Mouse (Mus musculus): ENCODE measurements around the gene Krt33b.

DNA sequence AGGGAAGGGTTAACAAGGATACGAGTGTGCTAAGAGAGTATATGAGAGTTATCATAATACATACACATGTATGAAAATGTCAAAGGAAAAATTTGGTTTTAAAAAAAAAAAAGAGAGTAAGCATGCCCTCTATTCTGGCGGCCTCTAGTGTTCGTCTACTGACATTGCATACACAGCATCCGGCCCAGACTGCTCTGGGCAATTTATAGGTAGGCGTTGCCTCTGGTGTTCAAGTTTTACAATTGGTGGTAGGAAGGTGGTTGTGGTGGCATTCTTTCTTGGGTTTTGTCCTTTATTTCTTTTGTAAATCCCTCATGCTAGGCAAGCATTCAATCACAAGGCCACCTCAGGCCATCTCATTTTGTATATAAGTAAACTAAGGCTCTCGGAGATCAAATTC is 24.8 kb downstream of the Krt33b start:
- TF ChIP-seq GATA1 (IDR thresholded peaks at IDR 0.05; ENCODE audit: borderline replicate concordance, low read length) = no peak
- no peak for TF ChIP-seq FLI1 (IDR thresholded peaks at IDR 0.05; ENCODE audit: low read length)

Data from megakaryocyte, embryonic 14.5 days (primary cell).